Mouse (Mus musculus) CH12.LX (cell line): ENCODE data around the gene Fam185a.

Experiments used
- CHD2 ChIP-seq: IDR thresholded peaks from 2 replicates; pipeline ENCODE4 v1.6.1; 2011; ENCODE audit warnings: low read length, improper control_type of control experiment
- CTCF ChIP-seq, 2 experiments: IDR thresholded peaks in 1 of 2; conservative IDR thresholded peaks in 1 of 2; 2 replicates each; pipeline ENCODE4 v1.5.1; 2011 to 2012; ENCODE audit warnings: low read depth in 2 of 2, low read length in 2 of 2, improper control_type of control experiment in 1 of 2, inconsistent platforms in 1 of 2, mild to moderate bottlenecking in 1 of 2, moderate library complexity in 1 of 2
- JUN ChIP-seq: IDR thresholded peaks from 2 replicates; pipeline ENCODE4 v1.6.1; 2011; ENCODE audit warnings: low read depth, mild to moderate bottlenecking, low read length, improper control_type of control experiment, moderate library complexity; ENCODE audit not compliant: insufficient read depth
- MAX ChIP-seq: IDR thresholded peaks from 2 replicates; pipeline ENCODE4 v1.6.1; 2011; ENCODE audit warnings: low read length, improper control_type of control experiment
- POLR2A ChIP-seq: IDR thresholded peaks from 2 replicates; pipeline ENCODE4 v1.6.1; 2011; ENCODE audit warnings: low read depth, mild to moderate bottlenecking, improper control_type of control experiment, low read length
- UBTF ChIP-seq: IDR thresholded peaks from 2 replicates; pipeline ENCODE4 v1.6.1; 2012; ENCODE audit warnings: low read depth, mild to moderate bottlenecking, inconsistent platforms, low read length, improper control_type of control experiment, moderate library complexity
- USF1 ChIP-seq: IDR thresholded peaks from 2 replicates; pipeline ENCODE4 v1.6.1; 2014; ENCODE audit warnings: low read depth, mild to moderate bottlenecking, inconsistent platforms, low read length, improper control_type of control experiment
- ZC3H11A ChIP-seq: IDR thresholded peaks from 2 replicates; pipeline ENCODE4 v1.6.1; 2012; ENCODE audit warnings: low read depth, mild to moderate bottlenecking, inconsistent platforms, low read length, improper control_type of control experiment
- ZKSCAN1 ChIP-seq: IDR thresholded peaks from 2 replicates; pipeline ENCODE4 v1.6.1; 2012; ENCODE audit warnings: low read depth, inconsistent platforms, low read length, improper control_type of control experiment, borderline replicate concordance
- ZMIZ1 ChIP-seq: IDR thresholded peaks from 2 replicates; pipeline ENCODE4 v1.6.1; 2012; ENCODE audit warnings: low read depth, mild to moderate bottlenecking, inconsistent platforms, low read length, improper control_type of control experiment
- ZNF384 ChIP-seq: IDR thresholded peaks from 2 replicates; pipeline ENCODE4 v1.6.1; 2012; ENCODE audit warnings: low read depth, low read length, improper control_type of control experiment, inconsistent platforms

- TF ChIP-seq MAX (no peak), ZC3H11A (no peak), USF1 (no peak), ZNF384 (no peak), UBTF (no peak), POLR2A (no peak), ZMIZ1 (no peak), JUN (no peak), CHD2 (no peak), CTCF (conservative IDR thresholded peaks at IDR 0.05 in 1 of 2, IDR thresholded peaks at IDR 0.05 in 1 of 2; ENCODE audit: low read depth in 2 of 2, low read length in 2 of 2) (no peak), ZKSCAN1 (no peak)
These were observed 56.8 kb downstream of the Fam185a start for GRCm38 (mm10) chr5:21481521-21481920.
